Mouse (Mus musculus) limb, embryonic 15.5 days (tissue): ENCODE data around the gene Klhl32. TPM values are rescaled to one million over a fixed set of nuclear protein-coding genes. Genes with fewer than 3 reads are reported as not detected.

Experiments used
- ATAC-seq: fragments of 200-750 bp; cut with Nextera tagmentation; 2 replicates; pipeline ENCODE4 v1.8.0; 2017; ENCODE audit warnings: low read depth, moderate TSS enrichment; ENCODE audit not compliant: insufficient number of reproducible peaks, low FRiP score, low TSS enrichment
- H3K27ac ChIP-seq: fragments of 300-500 bp; sonication (generic); 2 replicates; pipeline ENCODE4 v1.5.1; 2015; ENCODE audit warnings: moderate library complexity, mild to moderate bottlenecking, inconsistent platforms
- H3K27me3 ChIP-seq: fragments of 300-500 bp; sonication (generic); 2 replicates; pipeline ENCODE4 v1.6.1; 2015; ENCODE audit warnings: inconsistent platforms
- H3K36me3 ChIP-seq: fragments of 300-500 bp; sonication (generic); 2 replicates; pipeline ENCODE4 v1.6.1; 2015; ENCODE audit warnings: inconsistent platforms
- H3K4me1 ChIP-seq: fragments of 300-500 bp; sonication (generic); 2 replicates; pipeline ENCODE4 v1.6.1; 2015; ENCODE audit warnings: inconsistent platforms
- H3K4me2 ChIP-seq: fragments of 300-500 bp; sonication (generic); 2 replicates; pipeline ENCODE4 v1.6.1; 2015; ENCODE audit warnings: mild to moderate bottlenecking, inconsistent platforms
- H3K4me3 ChIP-seq: fragments of 300-500 bp; sonication (generic); 2 replicates; pipeline ENCODE4 v1.5.1; 2015; ENCODE audit warnings: mild to moderate bottlenecking, inconsistent platforms
- H3K9ac ChIP-seq: fragments of 300-500 bp; sonication (generic); 2 replicates; pipeline ENCODE4 v1.6.1; 2015; ENCODE audit warnings: inconsistent platforms
- H3K9me3 ChIP-seq: fragments of 300-500 bp; sonication (generic); 2 replicates; pipeline ENCODE4 v1.6.1; 2016; ENCODE audit warnings: inconsistent platforms
- WGBS: fragments of 180-500 bp; shearing (Covaris S2); methylation state at CpG from one replicate; pipeline ENCODE4 v1.1.7; 2015; 5-methylcytosine and 5-hydroxymethylcytosine counted together
- polyA plus RNA-seq: library from polyadenylated mRNA; unstranded; fragments of >200 nt; fragmentation: Nextera tagmentation; extraction: Ambion mirVana; gene quantifications from 2 replicates; pipeline ENCODE4 v1.2.1, GENCODE M21; 2015

Klhl32 gene
- polyA plus RNA-seq, 1 experiment from 2014 or later, result 3.9 TPM

DNA sequence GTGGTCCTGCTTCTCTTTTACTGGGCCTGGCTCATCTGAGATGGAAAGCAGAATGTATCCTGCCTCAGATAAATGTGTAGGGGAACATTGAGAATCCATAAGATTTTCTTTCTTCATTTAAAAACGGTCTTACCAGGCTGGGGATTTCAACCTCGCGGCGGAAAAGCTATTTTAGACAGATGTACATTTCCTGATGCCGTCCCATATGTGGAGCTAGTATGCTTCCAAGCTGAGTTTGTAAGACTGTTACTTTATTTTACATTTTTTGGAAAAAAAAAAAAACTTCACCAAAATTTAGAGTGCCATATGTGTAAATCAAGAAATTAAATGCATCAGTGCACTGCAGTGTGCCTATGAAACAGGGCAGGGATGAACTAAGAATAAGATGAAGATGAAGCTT is 5.4 kb downstream of the Klhl32 start:
- Histone ChIP-seq H3K27ac (no peak overlapping the region), H3K4me3 (no peak overlapping the region), H3K9me3 (no peaks in the 10 kb centered on the region), H3K36me3 (no peaks in the 10 kb centered on the region), H3K9ac (no peak overlapping the region), H3K4me2 (no peak overlapping the region), H3K27me3 (no peaks in the 10 kb centered on the region), H3K4me1 (0 out of 2 replicates have a peak, but pooled peaks cover 4% of the 10 kb centered on the region)
- ATAC-seq, result no peak
- WGBS, result 81% methylated on average over 5 of the region's 5 CpGs

- H3K9me3 ChIP-seq, result no peaks in the 10 kb centered on the region
- no peak for ATAC-seq
- no peaks in the 10 kb centered on the region for H3K36me3 ChIP-seq
- no peak overlapping the region for H3K9ac ChIP-seq
- H3K4me3 ChIP-seq, result no peak overlapping the region
- 33% methylated on average over 6 of the region's 6 CpGs for WGBS
- H3K27ac ChIP-seq, result no peak overlapping the region
- no peaks in the 10 kb centered on the region for H3K27me3 ChIP-seq
- H3K4me1 ChIP-seq, result no peaks in the 10 kb centered on the region
- H3K4me2 ChIP-seq, result no peak overlapping the region
Observed at GRCm38 (mm10) chr4:24838567-24838966, 12.4 kb downstream of the Klhl32 start.

- Histone ChIP-seq H3K4me3 (no peak overlapping the region), H3K27me3 (no peaks in the 10 kb centered on the region), H3K4me1 (no peaks in the 10 kb centered on the region), H3K9me3 (no peaks in the 10 kb centered on the region), H3K27ac (no peak overlapping the region), H3K9ac (no peak overlapping the region), H3K36me3 (no peaks in the 10 kb centered on the region), H3K4me2 (no peak overlapping the region)
- 50% methylated on average over 7 of the region's 7 CpGs for WGBS
- no peak for ATAC-seq
Observed at GRCm38 (mm10) chr4:24835555-24835954, 15.4 kb downstream of the Klhl32 start.

DNA sequence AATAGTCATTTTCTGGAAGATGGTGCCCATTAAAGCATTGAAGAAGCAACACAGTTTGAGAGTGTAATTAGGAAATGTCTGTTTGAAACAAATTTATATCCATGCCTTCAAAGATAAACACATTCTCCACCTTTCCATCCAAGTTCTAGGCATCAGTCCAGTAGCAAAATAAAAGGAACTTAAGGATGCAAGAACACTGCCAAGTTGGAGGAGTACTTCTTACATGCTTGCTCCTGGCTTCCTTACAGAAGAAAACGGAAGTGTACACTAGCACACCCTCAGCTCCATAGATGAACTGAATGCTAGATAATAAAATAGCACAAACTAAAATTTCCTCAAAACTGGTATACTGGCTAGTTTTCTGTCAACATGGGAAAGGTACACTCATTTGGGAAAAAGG is 42.6 kb downstream of the Klhl32 start:
- no peak overlapping the region for H3K4me2 ChIP-seq

DNA sequence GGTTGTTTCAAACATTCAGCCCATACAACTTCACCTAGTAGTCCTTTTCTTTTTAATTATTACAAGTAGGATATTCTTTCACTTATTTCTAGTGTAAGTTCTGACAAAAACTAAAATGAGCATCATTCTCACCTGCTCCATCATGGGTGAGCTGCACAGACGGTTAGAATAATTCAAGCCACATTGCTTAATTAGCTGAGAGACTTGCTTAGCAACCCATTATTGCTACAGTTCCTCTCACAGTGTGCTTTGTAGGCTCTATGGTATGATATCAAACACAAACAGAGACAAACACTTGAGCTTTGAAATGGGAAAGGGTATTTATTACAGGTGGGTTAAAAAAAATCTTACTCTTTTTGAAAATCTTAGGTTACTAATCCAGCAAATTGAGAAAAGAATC is 49.0 kb downstream of the Klhl32 start:
- H3K4me1 ChIP-seq, result 0 out of 2 replicates have a peak, but pooled peaks cover 3% of the 10 kb centered on the region
- no peak overlapping the region for H3K4me3 ChIP-seq
- ATAC-seq, result no peak
- WGBS, result 43% methylated on average over 1 of the region's 1 CpGs
- no peaks in the 10 kb centered on the region for H3K27me3 ChIP-seq
- H3K36me3 ChIP-seq, result no peaks in the 10 kb centered on the region
- no peaks in the 10 kb centered on the region for H3K9me3 ChIP-seq
- H3K4me2 ChIP-seq, result no peak overlapping the region
- H3K27ac ChIP-seq, result no peak overlapping the region
- H3K9ac ChIP-seq, result no peak overlapping the region

More for the DNA sequence above, 42.6 kb downstream of the Klhl32 start:
- no peaks in the 10 kb centered on the region for H3K36me3 ChIP-seq
- H3K27me3 ChIP-seq, result no peaks in the 10 kb centered on the region
- no peak overlapping the region for H3K9ac ChIP-seq
- ATAC-seq, result no peak
- H3K27ac ChIP-seq, result no peak overlapping the region
- H3K4me3 ChIP-seq, result no peak overlapping the region
- H3K9me3 ChIP-seq, result no peaks in the 10 kb centered on the region
- WGBS, result 86% methylated on average over 1 of the region's 1 CpGs
- H3K4me1 ChIP-seq, result no peaks in the 10 kb centered on the region

- Histone ChIP-seq H3K4me1 (peaks cover 3% of the 10 kb centered on the region; the same call in 1 of the 2 replicates), H3K27me3 (no peaks in the 10 kb centered on the region), H3K36me3 (no peaks in the 10 kb centered on the region), H3K27ac (no peak overlapping the region), H3K4me2 (no peak overlapping the region), H3K4me3 (no peak overlapping the region), H3K9ac (no peak overlapping the region), H3K9me3 (no peaks in the 10 kb centered on the region)
- no peak for ATAC-seq
- WGBS, result 48% methylated on average over 2 of the region's 2 CpGs
Observed at GRCm38 (mm10) chr4:24801343-24801742, 49.6 kb downstream of the Klhl32 start.

DNA sequence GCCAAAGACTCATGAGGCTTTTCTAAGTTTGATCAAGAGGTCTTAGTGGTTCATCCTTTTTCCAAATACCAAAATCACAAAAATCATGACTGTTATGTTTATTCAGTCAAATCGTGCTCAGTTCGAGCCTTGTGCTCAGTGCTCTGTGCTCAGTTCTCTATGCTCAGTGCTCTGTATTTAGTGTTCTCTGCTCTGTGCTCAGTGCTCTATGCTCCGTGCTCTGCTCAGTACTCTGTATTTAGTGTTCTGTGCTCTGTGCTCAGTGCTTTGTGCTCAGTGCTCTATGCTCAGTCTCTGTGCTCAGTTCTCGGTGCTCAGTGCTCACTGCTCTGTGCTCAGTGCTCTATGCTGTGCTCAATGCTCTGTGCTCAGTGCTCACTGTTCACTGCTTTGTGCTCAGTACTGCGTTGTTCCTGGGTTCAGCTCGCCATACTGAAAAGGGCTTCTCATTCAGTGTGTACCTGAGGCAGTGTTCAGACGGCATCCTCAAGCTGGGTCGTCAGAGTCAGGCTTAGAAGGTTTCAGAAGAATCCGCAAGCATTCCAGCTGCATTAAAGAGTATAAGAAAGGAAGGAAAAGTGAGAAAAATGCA is 50.5 kb downstream of the Klhl32 start:
- 91% methylated on average over 9 of the region's 9 CpGs for WGBS
- H3K27ac ChIP-seq, result no peak overlapping the region
- H3K36me3 ChIP-seq, result no peaks in the 10 kb centered on the region
- H3K27me3 ChIP-seq, result no peaks in the 10 kb centered on the region
- no peak overlapping the region for H3K4me3 ChIP-seq
- H3K9ac ChIP-seq, result no peak overlapping the region
- no peak for ATAC-seq
- no peaks in the 10 kb centered on the region for H3K9me3 ChIP-seq
- no peak overlapping the region for H3K4me2 ChIP-seq
- peaks cover 3% of the 10 kb centered on the region; the same call in 1 of the 2 replicates for H3K4me1 ChIP-seq

DNA sequence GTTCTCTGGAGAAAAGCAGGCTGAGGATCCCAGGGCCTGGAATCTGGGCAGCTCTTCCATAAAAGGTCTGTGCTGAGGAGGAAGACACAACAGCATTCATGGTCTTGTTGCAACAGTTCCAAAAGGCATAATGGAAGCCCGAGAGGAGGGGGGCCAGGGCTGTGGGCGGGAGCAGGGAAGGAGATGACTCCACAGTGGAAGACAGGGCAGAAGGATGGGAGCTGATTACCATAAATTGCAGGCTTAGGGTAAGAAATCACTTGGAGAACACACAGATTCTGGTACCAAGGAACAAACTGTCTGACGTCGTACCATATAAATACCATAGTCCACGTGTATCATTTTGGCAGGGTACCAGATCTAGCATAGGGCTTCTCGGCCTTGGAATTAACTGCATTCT is 51.9 kb downstream of the Klhl32 start:
- no peak overlapping the region for H3K27ac ChIP-seq
- no peak for ATAC-seq
- H3K27me3 ChIP-seq, result no peaks in the 10 kb centered on the region
- H3K36me3 ChIP-seq, result no peaks in the 10 kb centered on the region
- no peak overlapping the region for H3K9ac ChIP-seq
- no peak overlapping the region for H3K4me2 ChIP-seq
- peaks cover 3% of the 10 kb centered on the region; the same call in 1 of the 2 replicates for H3K4me1 ChIP-seq
- 66% methylated on average over 6 of the region's 6 CpGs for WGBS
- no peaks in the 10 kb centered on the region for H3K9me3 ChIP-seq
- no peak overlapping the region for H3K4me3 ChIP-seq

GRCm38 (mm10) chr4:24797868-24798267 is 53.1 kb downstream of the Klhl32 start:
- no peaks in the 10 kb centered on the region for H3K9me3 ChIP-seq
- H3K27ac ChIP-seq, result no peak overlapping the region
- no peak overlapping the region for H3K4me3 ChIP-seq
- H3K36me3 ChIP-seq, result no peaks in the 10 kb centered on the region
- peaks cover 3% of the 10 kb centered on the region; the same call in 1 of the 2 replicates for H3K4me1 ChIP-seq
- H3K4me2 ChIP-seq, result no peak overlapping the region
- no peaks in the 10 kb centered on the region for H3K27me3 ChIP-seq
- no peak for ATAC-seq
- H3K9ac ChIP-seq, result no peak overlapping the region
- 16% methylated on average over 3 of the region's 3 CpGs for WGBS

DNA sequence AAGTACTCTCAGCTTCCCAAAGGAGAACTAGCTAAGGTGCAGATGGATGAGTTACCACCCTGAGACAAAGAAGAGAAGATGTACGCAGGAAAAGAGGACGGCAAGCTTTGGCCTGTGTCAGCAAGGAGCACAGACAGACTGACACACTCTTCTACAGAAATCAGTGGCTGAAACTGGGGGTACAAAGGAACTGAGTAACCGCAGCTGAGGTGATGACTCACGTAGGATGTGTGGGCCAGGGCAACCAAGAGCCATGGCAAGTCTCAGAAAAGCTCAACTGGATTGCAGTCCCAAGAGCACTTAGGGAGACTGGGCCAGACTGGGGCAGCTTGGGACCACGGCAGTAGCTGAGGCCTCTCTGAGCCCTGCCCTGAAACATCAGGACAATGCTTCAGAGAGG is 53.6 kb downstream of the Klhl32 start:
- WGBS, result 77% methylated on average over 5 of the region's 5 CpGs
- H3K27ac ChIP-seq, result no peak overlapping the region
- H3K4me1 ChIP-seq, result peaks cover 3% of the 10 kb centered on the region; the same call in 1 of the 2 replicates
- no peaks in the 10 kb centered on the region for H3K9me3 ChIP-seq
- H3K27me3 ChIP-seq, result no peaks in the 10 kb centered on the region
- H3K9ac ChIP-seq, result no peak overlapping the region
- H3K36me3 ChIP-seq, result no peaks in the 10 kb centered on the region
- ATAC-seq, result no peak
- no peak overlapping the region for H3K4me2 ChIP-seq
- H3K4me3 ChIP-seq, result no peak overlapping the region

DNA sequence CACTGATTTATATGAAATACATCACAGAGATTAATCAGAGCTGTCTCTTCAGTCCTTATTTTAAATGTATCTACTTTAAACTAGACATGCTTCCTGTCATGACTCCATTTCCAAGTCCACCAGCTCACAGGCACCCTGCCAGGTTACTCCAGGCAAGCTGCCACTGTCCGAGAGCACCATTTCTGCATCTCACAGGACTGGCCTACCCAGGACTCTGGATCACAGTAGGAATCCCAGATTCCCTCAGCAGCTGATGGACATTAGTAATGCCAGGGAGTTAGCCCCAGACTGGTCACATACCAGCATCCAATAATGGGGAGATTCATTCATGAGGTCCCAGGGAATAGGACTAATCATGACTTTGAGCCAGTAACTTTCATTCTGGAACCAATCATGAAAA is 54.7 kb downstream of the Klhl32 start:
- H3K4me3 ChIP-seq, result no peak overlapping the region
- WGBS, result 47% methylated on average over 1 of the region's 1 CpGs
- no peaks in the 10 kb centered on the region for H3K9me3 ChIP-seq
- no peaks in the 10 kb centered on the region for H3K27me3 ChIP-seq
- H3K4me1 ChIP-seq, result peaks cover 3% of the 10 kb centered on the region; the same call in 1 of the 2 replicates
- no peak for ATAC-seq
- H3K4me2 ChIP-seq, result no peak overlapping the region
- H3K9ac ChIP-seq, result no peak overlapping the region
- no peak overlapping the region for H3K27ac ChIP-seq
- no peaks in the 10 kb centered on the region for H3K36me3 ChIP-seq

GRCm38 (mm10) chr4:24795180-24795579 is 55.7 kb downstream of the Klhl32 start:
- WGBS, result 80% methylated on average over 2 of the region's 2 CpGs
- H3K4me1 ChIP-seq, result peaks cover 3% of the 10 kb centered on the region; the same call in 1 of the 2 replicates
- H3K9ac ChIP-seq, result no peak overlapping the region
- no peak overlapping the region for H3K4me3 ChIP-seq
- no peaks in the 10 kb centered on the region for H3K27me3 ChIP-seq
- ATAC-seq, result no peak
- no peaks in the 10 kb centered on the region for H3K9me3 ChIP-seq
- H3K4me2 ChIP-seq, result no peak overlapping the region
- no peaks in the 10 kb centered on the region for H3K36me3 ChIP-seq
- no peak overlapping the region for H3K27ac ChIP-seq
